Mouse (Mus musculus) spleen, postnatal 10 days (tissue): ENCODE data around the gene Olfr141.

Source experiments
- DNase-seq, 2 experiments: peaks; one replicate each; pipeline ENCODE4 v3.0.0; 2021 to 2022; ENCODE audit warnings: low spot score in 2 of 2

The Olfr141 gene

DNA sequence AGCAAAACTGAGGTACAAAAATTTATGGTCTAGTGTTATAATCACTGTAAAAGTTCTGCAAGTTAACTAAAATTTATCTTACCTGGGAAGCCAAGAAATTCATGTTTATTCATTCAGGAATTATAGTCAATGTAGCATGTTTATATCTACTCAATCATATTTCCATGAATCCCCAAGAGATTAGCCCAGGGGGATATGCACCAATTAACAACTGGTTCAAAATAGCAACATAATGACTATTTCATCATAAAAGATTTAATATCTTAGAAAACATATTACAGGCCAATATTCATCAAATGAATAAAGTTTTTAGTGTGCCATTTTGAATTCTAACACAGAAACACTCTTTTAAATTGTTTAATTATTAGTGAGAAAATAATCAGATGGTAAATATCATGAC is at the start of gene Olfr141:
Olfr141 (minus strand) TSS at position 101 of the 400 bp plus-strand sequence.
- no peak for DNase-seq

DNA sequence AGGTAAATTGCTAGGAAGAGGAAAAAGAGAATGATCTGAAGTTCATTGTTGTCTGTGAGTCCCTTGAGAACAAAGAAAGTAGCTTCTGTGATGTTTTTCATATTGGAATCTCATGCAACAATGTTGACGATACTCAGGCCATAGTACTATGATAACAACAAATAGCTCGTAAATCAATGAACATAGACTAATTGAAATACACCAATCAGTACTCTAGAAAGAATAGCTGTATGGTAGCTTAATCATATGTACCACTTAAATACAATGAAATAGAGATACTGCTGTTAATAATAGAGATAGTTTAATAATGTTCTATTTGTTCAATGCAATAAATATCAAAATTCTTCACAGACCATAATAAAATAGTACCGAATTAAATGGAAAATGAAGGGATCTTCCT is 41.8 kb upstream of the Olfr141 start, which contains the start of gene Olfr1095:
Olfr1095 (minus strand) TSS at position 101 of the 400 bp plus-strand sequence.
- DNase-seq, result no peak

DNA sequence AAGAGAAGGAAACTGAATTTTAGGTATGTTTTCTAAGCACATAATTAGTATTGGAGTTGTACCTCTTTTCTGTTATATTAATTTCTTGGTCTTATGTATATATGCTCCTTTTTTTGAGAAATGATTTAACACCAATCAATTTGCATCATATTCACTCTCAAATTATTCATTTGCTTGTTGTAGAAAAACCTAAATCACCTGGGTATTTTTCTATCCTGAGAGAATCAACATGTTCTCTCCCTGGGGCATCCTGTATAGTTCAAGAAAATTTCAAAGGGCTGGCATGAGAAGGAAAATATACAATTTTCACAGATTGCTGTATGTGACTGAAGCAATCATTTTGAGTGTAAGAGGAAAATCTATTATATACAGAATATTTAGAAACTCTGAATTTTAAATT is 14.5 kb upstream of the Olfr141 start, which contains the start of gene Olfr1094:
Olfr1094 (plus strand) TSS at position 301 of the 400 bp plus-strand sequence.
- no peak for DNase-seq

DNA sequence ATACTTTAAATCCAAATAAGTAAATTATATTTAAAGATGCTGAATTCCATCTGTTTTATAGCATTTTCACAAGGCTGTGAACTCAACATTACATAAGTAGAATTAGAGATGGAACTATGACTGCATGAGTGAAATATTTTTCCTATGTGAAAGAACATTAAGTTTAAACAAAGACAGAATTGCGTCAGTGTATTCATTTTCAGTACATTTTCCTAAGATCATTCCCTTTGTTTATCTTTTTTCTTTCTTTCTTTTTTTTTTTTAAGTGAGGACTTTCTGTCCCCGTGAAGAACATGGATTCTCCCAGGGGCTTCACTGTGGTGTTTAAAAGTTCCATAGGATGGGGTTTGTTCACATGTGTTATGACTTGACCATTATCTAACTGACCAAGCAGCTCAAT is 27.6 kb downstream of the Olfr141 start, which contains the start of gene Olfr1093:
Olfr1093 (plus strand) TSS at position 301 of the 400 bp plus-strand sequence.
- DNase-seq, result no peak

DNA sequence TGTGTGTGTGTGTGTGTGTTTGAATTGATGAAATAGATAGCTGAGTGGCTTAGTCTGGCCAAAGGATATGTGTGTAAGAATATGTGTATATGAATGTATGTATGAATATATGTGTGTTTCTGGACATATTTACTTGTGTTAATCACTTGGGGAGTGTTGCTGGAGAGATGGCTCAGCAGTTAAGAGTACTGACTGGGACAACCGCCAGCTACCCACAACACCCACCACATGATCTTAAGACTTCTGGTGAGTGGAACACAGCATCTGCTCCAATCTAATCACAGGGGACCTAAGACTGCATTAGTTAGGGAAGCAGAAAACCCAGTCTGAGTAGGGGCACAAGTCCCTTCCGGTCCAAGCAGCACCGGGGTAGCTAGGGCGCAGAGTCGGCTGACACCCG is 48.8 kb downstream of the Olfr141 start:
- DNase-seq, result no peak

DNA sequence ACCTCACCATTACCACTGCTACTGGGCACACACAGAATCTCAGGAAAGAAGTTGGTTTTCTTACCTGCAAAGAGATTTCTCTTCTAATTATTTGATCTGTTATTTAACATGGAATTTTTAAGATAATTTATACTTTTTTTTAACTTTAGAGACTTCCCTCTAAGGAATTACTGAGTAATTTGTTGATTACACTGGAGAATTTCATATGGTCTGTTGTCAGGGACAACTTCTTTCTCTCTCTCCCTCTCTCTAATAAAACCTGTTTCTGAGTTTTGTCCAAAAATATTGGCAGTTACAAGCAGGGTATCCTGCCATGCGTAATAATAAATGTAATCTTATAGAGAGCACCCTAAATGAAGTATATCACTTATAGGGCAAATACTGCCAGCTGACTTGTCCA is 50.9 kb downstream of the Olfr141 start, which contains the start of gene Olfr1090:
Olfr1090 (minus strand) TSS at position 101 of the 400 bp plus-strand sequence.
- DNase-seq, result no peak
